Mouse (Mus musculus) adrenal gland, adult 2 months (tissue): ENCODE measurements around the gene Sept12. TPM values are rescaled to one million over a fixed set of nuclear protein-coding genes. Genes with fewer than 3 reads are reported as not detected.

ENCODE experiments used
- DNase-seq: peaks from one replicate; pipeline ENCODE4 v3.0.0; 2021
- polyA plus RNA-seq: library from polyadenylated mRNA; depleted of rRNA; stranded (reverse); fragments of >200 nt; gene quantifications from 2 replicates; pipeline ENCODE4 v1.2.3, GENCODE M21; 2012; rRNA removed
- total RNA-seq, 2 experiments: library from RNA; stranded (reverse); gene quantifications; 2 replicates each; pipeline ENCODE4 v1.2.3; 2021

Sept12 gene
- total and polyA plus RNA-seq, 3 experiments, result not detected

DNA sequence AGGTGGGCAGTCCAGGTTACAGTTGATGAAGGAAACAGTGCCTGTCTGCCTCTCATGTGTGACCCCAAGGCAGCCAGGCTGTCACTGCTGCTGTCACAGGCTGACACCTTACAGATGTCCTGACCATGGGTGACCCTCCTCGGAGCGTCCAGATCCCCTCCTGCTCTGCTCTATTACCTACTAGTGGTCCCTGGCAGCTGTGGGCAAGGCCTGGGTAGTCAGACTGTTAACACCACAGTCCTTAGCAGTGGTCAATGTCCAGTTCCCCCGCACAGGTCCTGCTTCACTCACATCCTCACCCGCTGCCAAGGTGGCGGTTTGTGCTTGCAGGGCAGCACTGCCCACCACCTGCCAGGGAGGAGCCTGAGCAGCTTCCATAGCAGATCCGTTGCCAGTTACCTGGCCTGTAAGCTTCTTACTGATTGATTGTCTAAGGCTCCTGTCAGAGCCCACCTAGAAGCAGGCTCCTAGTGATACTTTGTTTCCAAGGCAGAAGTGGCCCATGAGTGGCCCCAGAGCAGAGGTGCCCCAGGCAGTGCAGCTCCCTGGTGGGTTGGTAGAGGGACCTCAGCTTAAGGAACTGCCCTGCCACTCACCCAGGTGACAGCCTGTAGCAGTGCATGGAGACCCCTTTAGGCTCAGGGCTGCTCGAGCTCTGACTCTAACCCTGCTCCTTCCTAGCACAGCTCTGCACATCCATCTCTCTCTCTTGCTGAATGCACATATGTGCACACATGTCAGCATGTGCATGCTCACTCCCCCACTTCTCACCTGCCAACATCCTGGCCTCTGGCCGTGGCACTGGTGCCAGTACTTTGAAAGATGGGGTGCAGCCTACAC is 60.1 kb downstream of the Sept12 start:
- DNase-seq, result no peak

Other genes with a start within 250 kb of the Sept12 start
- 100 to 1,000 TPM; 105 to 130 TPM for gene Cdip1, start 207.6 kb downstream of the Sept12 start, total RNA-seq
- 400 and 500 TPM in 2 replicates for gene Cdip1, start 207.6 kb downstream of the Sept12 start, polyA plus RNA-seq
- not detected for gene 4930562C15Rik, start 162.4 kb downstream of the Sept12 start, total RNA-seq
- gene 4930562C15Rik, start 162.4 kb downstream of the Sept12 start, polyA plus RNA-seq, result not detected in 2 replicates
- 10 to 100 TPM; 32.8 to 37.8 TPM for gene Ubald1, start 117.5 kb downstream of the Sept12 start, total RNA-seq
- 59.7 and 68.0 TPM in 2 replicates for gene Ubald1, start 117.5 kb downstream of the Sept12 start, polyA plus RNA-seq
- 10 to 100 TPM; 79.3 to 87.4 TPM for gene Mgrn1, start 111.6 kb downstream of the Sept12 start, total RNA-seq
- gene Mgrn1, start 111.6 kb downstream of the Sept12 start, polyA plus RNA-seq, result 134 and 157 TPM in 2 replicates
- 10 to 100 TPM; 50.6 to 67.6 TPM for gene Nudt16l1, start 59.1 kb downstream of the Sept12 start, total RNA-seq
- 125 and 130 TPM in 2 replicates for gene Nudt16l1, start 59.1 kb downstream of the Sept12 start, polyA plus RNA-seq
- gene Anks3, start 33.6 kb downstream of the Sept12 start, total RNA-seq, result 10 to 100 TPM; 30.8 to 33.9 TPM
- gene Anks3, start 33.6 kb downstream of the Sept12 start, polyA plus RNA-seq, result 39.2 and 45.3 TPM in 2 replicates
- gene Smim22, start 9.4 kb upstream of the Sept12 start, total RNA-seq, result not detected
- gene Smim22, start 9.4 kb upstream of the Sept12 start, polyA plus RNA-seq, result 0.38 TPM in 1 of 2 replicates, not detected in the other
- 10 to 100 TPM; 16.9 to 28.1 TPM for gene Rogdi, start 15.7 kb upstream of the Sept12 start, total RNA-seq
- gene Rogdi, start 15.7 kb upstream of the Sept12 start, polyA plus RNA-seq, result 83.9 and 99.3 TPM in 2 replicates
- gene Glyr1, start 52.0 kb upstream of the Sept12 start, total RNA-seq, result 10 to 100 TPM; 92.6 to 96.5 TPM
- gene Glyr1, start 52.0 kb upstream of the Sept12 start, polyA plus RNA-seq, result 51.7 and 71.3 TPM in 2 replicates
- gene Ubn1, start 52.2 kb upstream of the Sept12 start, total RNA-seq, result 10 to 100 TPM; 25.2 to 34.0 TPM
- 18.6 and 18.9 TPM in 2 replicates for gene Ubn1, start 52.2 kb upstream of the Sept12 start, polyA plus RNA-seq
- gene Ppl, start 134.6 kb upstream of the Sept12 start, total RNA-seq, result 1 to 10 TPM; 2.0 to 6.5 TPM
- 0.59 and 0.66 TPM in 2 replicates for gene Ppl, start 134.6 kb upstream of the Sept12 start, polyA plus RNA-seq
- gene Sec14l5, start 149.3 kb upstream of the Sept12 start, total RNA-seq, result under 1 TPM in 1 of 2 experiments, not detected in 1; 0.07 TPM
- gene Sec14l5, start 149.3 kb upstream of the Sept12 start, polyA plus RNA-seq, result 0.13 and 0.15 TPM in 2 replicates
- gene Nagpa, start 206.2 kb upstream of the Sept12 start, total RNA-seq, result 10 to 100 TPM; 26.0 to 28.7 TPM
- gene Nagpa, start 206.2 kb upstream of the Sept12 start, polyA plus RNA-seq, result 64.5 and 69.5 TPM in 2 replicates
- 10 to 100 TPM; 20.4 to 25.4 TPM for gene AU021092, start 224.4 kb upstream of the Sept12 start, total RNA-seq
- 24.0 and 26.0 TPM in 2 replicates for gene AU021092, start 224.4 kb upstream of the Sept12 start, polyA plus RNA-seq
- 10 to 100 TPM; 32.5 to 36.2 TPM for gene Alg1, start 235.8 kb upstream of the Sept12 start, total RNA-seq
- gene Alg1, start 235.8 kb upstream of the Sept12 start, polyA plus RNA-seq, result 89.1 and 91.3 TPM in 2 replicates